Mouse (Mus musculus): ENCODE measurements around the gene Tas2r119. TPM values are rescaled to one million over a fixed set of nuclear protein-coding genes. Genes with fewer than 3 reads are reported as not detected.
"Not testable (repeated sequence)": the region's sequence is repeated elsewhere in the genome, so short reads cannot be mapped to it uniquely, and the experiment has no call there.

Gene Tas2r119
- not detected in 2 replicates for total RNA-seq (2021)
- long read RNA-seq: 0 reads

DNA sequence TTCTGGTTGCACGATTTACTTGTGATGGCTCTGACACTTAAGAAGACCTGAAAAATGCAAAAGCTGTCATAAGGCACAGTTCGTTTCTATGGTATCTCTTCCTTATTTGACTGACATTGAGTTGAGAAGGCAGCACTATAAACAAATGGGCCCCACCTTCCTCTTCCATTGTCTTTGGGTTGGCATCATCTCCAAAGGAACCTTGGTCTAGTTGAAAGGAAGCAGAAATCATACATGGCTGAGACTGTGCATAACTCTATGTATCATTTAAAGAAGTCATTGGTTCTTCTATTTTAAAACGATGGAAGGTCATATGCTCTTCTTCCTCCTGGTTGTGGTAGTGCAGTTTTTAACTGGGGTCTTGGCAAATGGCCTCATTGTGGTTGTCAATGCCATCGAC lies at the start of gene Tas2r119:
Gene Tas2r119, plus strand, starts transcription at position 301 of the 400 bp plus-strand sequence.
- no peak for DNase-seq

DNA sequence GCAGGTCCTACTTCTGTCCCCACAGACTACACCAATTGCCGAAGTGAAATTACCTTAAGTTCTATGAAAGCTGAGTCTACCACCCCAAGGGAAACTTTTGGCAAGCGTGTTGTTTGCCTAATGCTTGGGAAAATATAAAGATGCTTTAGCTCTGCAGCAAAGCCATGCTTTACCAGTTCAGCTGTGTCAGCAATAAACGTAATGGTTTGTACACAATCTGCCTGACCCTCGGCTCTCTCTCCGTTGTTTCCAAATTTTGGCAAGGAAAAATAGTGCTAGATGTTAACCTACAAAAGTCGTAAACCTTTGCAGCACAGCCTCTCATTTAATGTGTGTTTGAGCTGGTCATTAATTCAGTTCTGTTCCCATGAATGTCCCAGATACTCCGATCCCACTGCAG lies 44.8 kb upstream of the Tas2r119 start:
- no peak for DNase-seq

DNA sequence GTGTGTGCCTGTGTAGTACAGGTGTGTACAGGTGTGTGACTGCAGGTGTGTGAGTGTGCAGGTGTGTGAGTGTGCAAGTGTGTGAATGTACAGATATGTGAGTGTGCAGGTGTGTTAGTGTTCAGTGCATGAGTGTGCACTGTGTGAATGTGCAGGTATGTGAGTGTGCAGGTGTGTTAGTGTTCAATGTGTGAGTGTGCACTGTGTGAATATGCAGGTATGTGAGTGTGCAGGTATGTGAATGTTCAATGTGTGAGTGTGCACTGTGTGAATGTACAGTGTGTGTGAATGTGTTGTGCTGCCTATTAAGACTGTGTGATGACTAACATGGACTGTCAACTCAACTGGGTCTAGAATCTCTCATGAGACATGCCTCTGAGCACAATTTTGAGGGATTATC lies 35.4 kb upstream of the Tas2r119 start:
- no peak for DNase-seq

DNA sequence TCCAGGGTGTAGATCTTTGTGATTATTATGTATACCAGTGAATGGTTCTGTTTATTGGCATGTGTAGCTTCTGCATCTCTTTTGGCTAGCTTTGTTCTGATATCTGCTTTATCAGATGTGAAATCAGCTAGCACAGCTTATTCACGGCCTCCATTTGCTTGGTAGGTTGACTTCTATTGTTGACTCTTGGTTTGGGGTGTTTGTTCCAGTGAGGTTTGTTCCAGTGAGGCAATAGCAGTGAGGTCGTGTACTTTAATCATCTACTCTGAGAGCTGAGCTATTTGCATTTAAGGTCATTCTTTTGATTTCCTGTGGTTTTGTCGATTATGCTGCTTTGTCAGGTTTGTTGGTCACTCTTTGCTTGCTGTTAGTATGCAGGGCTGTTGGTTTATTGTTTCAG lies 32.8 kb upstream of the Tas2r119 start:
- DNase-seq: no peak

DNA sequence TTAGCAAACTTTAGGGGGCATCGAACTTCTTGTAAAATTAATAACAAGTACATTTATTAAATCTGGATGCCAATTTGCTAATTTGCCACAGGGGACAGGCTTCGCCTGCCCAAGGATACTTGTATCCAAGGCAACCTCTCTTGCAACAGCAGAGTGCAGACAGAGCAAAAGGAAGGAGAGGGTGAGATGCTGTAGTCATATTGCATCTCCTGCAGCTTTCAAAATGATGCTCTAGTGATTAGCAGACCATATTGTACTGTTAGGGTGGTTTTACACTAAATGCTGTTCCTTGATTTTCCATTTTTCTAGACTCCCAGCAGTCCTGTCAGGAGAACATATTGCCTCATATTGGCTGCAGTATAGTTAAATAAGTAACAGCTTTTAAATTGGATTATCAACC lies 23.7 kb upstream of the Tas2r119 start:
- no peak for DNase-seq

DNA sequence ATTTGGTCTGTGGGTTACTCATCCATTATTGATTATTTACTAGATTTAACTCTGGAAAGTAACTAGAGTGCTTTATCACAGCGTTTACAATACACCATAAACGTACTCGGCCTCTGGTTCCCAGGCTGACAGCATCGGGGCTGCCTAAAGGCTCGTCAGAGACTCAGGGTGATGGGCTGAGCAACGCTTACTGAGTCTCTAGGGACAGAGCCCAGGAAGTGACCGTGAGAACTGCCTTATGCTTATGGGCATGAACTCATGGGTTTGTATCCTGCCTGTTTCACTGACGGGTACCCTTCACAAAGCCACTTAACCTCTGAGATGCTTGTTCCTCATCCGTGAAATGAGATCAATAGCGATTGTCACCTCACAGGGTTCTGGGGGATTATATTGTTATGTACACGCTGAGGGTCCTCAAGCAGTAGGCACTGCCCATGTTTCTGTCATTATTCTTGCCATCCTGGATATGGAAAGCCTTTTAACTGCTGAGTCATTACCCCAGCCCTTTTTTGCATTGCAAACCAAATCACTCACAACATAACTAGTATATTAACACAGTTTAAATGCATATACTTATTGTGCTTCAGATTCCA lies 23.1 kb upstream of the Tas2r119 start:
- DNase-seq: no peak

DNA sequence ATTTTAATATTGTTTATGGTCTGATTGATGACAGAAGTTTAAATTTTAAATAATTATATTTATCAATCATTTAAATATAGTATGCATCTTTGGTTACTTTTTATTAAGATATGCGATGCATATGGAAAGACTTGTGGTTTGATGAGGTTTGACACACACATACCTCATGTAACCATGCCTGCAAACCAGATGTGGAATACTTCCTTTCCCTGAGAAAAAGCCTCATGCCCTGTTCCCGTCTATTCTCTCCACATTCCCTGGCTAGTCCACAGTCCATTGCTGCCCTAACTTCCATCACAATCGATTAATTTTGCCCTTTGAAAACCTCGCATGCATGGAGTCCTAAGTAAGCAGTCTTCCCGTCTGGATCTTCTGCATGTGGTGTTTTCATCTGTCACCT lies 21.0 kb upstream of the Tas2r119 start:
- DNase-seq: no peak

DNA sequence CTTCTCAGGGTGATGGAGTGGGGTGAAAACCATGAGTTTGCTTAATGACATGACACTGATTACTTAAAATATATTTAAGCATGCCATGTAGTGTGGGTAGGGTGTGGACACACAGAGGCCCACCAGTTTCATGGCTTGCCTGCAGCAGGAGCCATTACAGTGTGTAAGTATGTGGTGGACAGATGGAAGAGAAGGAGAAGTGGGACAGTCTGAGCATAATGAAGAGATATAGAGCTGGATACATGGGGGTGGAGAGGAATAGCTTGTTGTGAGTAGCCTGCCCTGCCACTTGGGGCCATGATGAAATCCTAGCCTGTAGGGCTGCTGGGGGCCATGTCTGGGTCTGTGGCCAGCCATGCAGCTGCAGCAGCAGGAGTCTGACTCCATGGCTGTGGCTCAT lies 16.8 kb upstream of the Tas2r119 start:
- DNase-seq: no peak

DNA sequence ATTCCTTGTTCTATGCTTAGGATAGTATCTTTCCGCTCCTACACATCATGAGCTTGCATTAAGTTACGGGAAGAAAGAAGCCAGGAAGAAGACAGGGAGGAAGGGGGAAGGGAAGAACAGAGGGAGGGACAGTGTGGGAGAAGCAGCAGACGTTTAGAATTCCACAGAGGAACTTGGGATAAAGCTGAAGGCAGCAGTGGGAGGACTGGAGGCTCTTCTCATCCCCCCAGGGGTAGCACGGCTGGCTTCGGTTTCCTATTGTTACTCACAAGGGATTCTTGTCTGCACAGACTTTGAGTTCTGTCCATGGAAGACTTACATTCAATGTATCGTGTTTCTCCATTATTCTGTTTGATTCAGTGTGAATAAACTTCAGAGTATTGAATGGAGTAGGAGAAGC lies 5.3 kb upstream of the Tas2r119 start:
- DNase-seq: no peak

DNA sequence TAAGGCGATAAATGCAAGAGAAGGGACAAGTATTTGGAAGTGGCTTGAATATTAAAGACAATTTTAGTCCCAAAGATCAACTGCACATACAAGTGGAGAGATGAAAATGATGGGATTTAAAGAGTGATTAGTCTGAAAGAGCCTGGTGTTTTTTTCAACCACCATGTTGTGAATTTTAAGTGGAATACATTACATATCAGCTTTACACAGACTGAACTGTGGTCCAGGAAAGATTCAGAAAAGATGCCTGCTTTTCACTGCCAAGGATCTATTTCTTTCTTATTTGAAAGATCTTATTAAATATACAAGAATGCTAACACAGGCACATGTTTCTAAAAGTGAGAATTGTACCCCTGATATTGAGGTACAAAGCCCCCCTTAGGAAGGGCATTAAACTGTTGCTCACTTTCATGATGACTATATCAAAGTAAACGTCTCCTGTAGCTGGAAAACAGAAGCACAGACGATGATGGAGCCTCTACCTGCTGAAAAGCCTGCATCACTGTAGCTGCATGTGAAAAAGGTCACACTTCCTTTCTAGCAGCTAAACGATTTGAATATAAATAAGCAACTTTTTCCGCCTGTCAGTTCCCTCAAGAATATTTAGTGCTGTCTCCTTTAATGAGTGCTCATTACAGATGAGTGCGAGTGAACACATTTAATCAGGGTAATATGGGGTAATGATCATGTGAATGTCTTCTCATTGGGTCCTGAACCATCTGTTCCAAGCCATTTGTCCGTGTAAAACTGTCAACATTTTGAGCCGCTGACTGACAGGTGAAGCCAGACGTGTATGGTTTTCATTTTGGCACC lies 4.7 kb upstream of the Tas2r119 start:
- no peak for DNase-seq

DNA sequence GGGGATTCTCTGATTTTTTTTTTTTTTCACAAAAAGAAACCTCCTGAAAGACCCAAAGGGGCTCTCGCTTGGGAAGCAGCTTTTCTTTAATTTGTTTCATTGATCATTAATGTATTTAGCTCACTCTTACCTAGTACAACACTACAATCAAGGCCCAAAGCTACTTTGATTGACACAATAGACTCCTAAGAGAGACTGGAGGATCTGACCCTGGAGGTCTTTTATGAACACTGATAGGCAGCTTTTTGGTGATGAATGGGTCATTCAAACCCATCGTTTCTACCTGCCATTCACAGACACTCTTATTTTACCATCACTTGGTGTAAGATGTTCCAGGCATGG lies 4.1 kb upstream of the Tas2r119 start:
- no peak for DNase-seq

DNA sequence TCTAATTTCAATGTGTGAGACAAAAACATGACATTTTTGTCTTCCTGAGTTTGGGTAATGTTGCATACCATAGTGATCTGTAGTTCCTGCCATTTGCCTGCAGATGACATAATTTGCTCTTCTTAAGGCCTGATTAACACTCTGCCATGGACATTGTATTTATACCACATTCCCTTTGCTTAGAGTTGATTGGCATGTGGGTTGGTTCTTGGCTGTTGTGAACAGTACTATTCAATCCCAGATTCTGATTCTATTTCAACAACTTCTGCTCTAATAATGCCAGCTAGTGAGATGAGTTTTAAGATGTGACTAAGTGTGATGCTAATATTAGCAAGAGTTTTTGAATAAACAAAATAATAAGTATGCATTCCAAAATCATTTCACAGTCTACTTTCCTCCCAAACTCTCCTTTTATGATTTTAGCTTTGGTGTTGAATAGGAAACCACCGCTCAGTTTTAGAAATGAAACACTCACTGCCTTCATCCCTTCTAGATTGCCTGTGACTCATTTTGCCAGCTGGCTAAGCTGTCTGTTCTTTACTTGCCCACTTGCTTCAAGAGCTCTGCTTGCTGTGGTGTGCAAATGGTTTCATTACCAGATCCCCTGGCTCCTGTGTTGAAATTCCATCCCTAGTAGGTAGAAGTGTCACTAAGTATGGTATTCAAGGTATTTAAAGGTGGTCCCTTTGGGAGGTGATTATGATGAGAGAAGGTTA lies 3.1 kb downstream of the Tas2r119 start:
- DNase-seq: no peak

DNA sequence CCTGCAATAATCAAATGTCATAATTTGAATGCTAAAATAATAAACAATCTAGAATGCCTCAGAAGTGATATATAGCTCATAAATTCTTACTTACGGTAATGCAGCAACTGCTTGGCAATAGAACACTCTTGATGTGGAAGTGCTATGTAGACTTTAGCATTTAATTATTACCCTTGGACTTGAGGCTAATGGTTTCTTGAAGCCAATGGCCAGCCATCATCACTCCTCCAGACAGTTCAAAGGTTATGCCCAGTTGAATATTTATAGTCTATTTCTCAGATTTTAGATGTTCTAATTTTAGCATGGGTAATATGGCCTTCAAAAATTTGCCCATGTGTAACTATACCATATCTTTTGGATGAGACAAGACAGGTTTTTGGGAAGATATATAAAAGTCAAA lies 4.9 kb downstream of the Tas2r119 start:
- DNase-seq: no peak

DNA sequence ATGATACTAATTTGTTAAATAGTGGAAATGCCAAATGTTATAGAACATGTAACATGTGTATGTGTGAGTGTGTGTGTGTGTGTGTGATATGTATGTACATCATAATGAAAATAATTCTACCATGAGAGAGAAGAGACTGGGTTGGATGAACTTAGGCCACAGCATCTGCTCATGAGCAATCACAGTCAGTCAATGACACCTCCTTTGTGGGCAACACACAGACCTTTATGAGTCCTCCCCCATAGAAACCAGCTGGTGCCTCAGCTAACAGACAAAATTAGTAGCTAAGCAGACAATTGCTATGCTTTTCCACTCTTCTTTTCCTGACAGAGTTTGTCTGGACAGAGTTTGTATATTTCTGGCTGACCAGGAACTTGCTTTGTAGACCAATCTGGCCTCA lies 7.9 kb downstream of the Tas2r119 start:
- no peak for DNase-seq

DNA sequence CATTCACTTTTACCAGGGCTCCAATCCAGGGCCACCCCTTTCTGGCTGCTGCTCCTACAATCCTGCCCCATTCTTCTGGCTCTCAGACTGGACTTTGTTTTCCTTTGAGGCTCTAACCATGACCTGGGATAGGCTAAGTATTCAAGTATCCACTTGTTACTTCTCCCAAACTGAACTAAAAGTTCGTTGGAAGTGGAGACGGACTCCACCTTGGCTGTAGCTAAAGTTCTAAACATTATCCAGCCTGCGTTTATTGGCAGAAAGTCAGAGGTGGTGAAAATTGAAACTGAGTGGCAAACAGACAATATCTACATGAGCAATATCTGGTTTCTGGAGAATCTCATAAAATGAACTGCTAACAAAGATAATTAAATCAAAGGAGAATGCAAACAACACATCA lies 12.8 kb downstream of the Tas2r119 start:
- DNase-seq: no peak

DNA sequence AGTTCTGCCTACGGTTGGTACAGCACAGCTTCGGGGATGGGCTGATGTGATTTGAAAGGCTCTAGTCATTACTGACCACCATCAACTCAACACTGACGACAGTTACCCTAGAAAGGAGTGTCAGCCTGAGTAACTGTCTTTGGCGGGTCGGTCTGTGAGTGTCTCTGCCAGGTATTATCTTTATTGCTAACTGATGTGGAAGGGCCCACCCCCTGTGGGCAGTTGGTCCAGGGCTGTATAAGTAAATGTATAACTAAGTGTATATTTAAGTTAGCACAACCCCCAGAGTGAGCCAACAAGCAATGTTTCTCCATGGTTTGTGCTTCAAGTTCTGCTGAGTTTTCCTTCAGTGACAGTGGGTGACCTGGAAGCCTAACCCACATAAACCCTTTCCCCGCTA lies 13.3 kb downstream of the Tas2r119 start:
- no peak for DNase-seq

DNA sequence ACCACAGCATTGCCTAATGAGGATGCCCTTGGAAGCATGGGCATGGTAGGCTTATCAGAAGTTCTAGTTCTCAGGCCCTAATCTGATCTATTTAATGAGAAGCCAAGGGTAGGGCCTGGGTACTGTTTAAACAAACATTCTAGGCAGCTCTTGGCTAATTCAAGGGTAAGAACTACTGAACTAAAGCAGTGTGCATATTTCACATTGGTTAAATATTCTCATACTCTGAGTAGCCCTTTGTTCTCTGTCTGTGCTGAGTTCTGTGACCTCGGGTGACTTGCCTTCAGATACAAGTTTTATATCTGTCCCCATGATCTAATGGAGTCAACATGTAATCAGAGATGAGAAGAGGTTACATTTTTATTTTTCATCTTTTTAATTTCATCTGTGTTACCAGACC lies 15.9 kb downstream of the Tas2r119 start:
- DNase-seq: no peak

DNA sequence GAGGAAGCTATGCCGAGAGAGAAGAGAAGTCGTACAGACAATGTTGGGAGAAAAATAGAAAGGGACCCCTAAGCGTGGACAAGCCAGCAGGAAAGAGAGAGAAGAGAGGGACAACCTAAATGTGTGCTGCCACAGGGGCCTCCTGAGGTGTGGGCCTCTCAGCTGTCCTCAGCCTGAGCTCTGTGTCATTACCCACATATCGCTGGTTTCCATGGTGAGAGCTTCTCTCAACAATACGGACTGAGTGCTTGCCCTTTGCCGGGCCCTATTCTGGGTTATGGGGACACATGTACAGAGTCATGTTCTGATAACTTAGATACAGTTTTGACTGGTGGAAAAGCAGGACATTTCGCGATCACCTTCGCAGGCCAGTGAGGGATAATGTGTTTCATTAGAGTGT lies 21.0 kb downstream of the Tas2r119 start:
- DNase-seq: no peak

DNA sequence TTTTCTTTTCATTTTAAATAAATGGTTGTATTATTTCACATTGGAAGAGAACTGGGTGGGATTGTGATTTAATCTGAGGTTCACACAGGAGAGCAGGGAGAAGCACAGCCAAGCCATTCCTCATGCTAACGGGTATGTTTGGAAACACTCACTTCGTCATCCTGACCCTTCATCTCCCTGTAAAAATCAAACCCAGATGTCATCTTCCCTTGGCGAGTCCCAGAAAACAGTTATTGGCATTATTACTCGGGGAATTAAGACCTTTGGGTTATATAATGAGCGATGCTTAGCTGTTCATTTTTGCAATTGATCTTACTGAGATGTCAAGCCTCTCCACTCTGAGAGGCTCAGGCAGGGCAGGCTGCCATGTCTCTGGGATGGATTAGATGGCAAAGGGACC lies 21.5 kb downstream of the Tas2r119 start:
- no peak for DNase-seq

DNA sequence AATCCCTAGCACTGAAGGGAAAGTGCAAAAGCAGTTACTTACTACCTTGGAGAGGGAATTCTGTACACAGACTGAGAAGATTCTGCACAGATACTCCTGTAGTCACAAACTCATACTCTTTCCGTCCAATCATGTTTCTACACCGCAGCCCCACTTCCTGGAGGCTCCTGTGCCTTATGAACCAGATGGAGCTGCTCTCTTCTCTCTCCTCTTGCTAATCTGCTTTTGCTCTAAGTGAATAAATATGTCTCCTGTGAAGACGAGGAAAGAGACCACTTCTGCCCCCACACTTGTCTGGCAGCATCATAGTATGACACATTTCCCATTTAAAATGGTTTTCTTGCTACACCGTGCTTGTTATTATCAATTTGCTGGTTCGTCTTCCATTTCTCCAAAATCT lies 26.2 kb downstream of the Tas2r119 start:
- no peak for DNase-seq

DNA sequence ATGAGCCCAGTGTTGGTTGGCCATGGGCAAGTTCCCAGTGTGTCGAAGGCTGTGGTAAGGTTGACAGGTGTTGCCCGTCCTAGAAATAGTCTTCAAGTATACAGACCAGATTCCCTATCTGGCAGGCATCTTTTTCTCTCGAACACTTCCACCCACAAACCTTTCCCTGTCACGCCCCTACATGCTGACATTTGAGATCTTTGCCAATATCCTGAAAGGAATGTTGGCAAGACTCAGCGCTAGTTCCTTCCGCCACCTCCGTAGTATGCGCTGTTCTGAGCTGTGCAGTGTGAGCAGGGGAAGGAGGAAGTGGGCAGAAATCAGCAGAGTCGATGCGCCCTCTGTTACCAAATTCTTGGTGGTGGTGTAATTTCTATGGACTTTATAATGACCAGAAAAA lies 27.8 kb downstream of the Tas2r119 start:
- no peak for DNase-seq

DNA sequence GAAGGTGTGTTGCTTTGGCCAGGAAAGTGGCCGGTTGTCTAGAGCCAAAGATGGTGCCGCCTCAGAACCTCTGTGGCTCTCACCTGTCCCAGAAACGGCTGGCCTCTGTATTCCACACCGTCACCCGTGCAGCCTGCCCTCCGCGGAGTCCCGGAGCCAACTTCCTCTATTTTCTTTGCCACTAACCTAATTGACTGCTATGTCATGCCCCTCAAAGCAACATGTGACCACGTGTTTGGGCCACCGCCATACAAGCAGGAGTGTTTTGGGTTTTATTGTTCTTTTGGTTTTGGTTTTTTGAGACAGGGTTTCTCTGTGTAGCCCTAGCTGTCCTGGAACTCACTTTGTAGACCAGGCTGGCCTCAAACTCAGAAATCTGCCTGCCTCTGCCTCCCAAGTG lies 37.6 kb downstream of the Tas2r119 start:
- DNase-seq: not testable (repeated sequence)

DNA sequence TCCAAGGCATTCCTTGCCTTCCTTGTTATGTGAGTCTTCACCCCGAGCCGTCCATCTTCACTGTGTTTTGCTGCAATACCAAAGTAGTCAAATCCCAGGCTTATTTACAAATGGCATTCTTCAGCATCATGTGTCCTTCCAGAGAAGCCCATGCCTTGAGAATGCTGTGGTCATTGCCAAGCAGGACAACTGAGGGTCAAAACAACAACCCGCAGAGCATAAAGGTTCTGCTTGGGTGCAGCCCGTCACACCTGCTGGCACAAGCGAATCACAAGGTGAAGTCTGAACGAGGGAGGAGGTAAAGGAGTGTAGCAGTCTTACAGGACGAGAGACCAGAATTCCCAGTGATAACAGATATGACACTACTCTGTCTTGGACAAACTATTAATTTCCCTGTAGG lies 45.9 kb downstream of the Tas2r119 start:
- DNase-seq: no peak

DNA sequence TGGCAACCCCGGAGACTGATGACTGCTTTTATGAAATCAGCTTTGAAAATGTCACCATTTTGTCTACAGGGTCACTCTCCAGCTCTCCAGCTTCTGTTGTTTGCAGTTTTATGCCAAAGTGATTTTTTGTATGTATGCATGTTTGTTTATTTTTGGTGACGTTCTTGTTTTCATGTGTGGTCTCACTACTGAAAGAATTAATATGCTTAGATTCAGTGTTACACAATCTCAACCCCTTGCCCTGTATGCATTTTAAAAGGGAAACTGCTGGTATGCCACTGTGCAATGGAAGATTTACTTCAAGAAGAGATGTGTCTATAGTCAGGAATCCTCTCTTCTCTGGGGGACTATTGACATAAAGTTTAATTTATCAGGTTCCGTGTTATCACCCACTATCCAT lies 48.3 kb downstream of the Tas2r119 start:
- no peak for DNase-seq

All from adrenal gland, postnatal 25 days (tissue).